Mouse (Mus musculus) skeletal muscle tissue, postnatal 0 days (tissue): ENCODE measurements around the gene Zscan12. TPM values are rescaled to one million over a fixed set of nuclear protein-coding genes. Genes with fewer than 3 reads are reported as not detected.

Source experiments
- microRNA-seq, 2 experiments: library from miRNA; unstranded; fragments of <30 nt; microRNA quantifications; one replicate each; pipeline ENCODE4; 2016
- polyA plus RNA-seq: library from polyadenylated mRNA; unstranded; fragments of >200 nt; fragmentation: Nextera tagmentation; extraction: Ambion mirVana; gene quantifications from 2 replicates; pipeline ENCODE4 v1.2.1, GENCODE M21; 2015

Gene Zscan12
- 6.2 and 6.6 TPM in 2 replicates for polyA plus RNA-seq

DNA sequence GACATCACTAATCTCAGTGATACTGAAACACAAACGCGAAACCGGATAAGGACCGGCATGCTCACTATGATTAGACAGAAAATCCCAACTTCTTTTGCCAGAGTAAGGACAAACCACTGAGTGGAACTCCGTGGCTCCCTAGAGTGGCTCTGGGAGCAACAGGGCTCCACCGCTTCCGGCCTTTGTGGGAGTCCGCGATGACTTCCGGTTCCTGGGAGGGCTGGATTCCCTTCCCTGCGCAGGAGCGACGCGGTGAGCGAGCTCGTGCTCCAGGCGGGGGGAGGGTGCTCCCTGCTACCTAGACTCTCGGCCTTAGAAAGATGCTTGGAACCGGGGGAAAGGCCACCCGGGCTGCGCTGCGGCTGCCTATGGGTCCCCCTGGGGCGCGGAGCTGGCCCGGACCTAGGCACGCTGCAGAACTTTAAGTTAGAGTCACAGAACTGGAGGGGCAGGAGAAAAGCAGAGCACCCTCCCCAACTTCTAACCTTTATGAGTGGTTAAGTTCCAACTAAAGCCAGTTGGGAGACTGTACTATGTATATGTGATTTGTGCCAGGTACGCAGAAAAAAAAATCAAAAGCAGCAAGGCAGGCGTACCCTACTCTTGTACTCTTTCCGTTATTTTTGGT lies at the start of gene Zscan12:
Gene Zscan12, plus strand, starts transcription at position 200 of the 628 bp plus-strand sequence.

DNA sequence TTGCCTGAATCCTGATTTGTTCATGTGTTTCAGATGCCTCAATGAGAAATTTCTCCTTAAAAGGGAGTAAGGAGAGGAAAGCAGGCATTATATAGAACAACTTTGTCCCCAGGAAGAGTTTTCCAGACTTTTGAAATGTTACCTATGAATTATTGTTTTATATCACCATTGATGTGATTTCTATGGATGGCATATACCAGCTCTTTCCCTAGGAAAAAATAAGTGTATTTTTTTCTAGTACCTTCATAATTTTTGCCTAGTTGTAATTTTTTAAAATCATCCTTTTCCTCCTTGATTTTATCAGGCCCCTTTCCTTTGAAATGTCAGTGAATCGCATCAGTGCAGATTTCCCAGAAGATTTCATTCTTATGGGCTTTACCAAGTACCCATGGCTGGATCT lies 16.0 kb upstream of the Zscan12 start, which contains the start of gene Olfr1367:
Gene Olfr1367, plus strand, starts transcription at position 301 of the 400 bp plus-strand sequence.

DNA sequence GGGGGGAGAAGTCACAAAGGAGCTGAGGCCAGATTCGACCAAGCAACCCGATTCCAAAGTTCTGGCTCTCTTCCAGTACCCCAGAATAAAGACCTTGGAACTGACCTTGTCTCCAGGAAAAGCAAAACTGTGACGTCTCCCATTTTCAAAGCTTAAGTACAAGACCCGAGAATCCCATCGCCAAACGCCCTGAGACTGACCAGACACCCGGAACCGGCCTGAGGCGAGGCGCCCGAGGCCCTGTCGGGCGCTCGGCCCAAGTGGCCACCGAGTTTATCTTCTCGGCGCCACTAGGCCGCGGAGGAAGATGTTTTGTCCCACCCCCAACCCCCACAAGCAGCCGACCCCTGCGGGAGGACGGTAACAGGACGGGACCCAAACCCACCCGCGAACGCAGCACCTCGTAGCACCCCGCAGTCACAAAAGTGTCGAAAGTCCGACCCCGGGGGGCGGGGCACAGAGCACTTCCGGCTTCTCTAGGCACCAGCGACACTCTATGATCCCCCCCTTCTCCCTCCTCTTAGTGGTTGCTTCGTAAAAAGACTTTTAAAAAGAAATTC lies 39.7 kb downstream of the Zscan12 start, which contains the start of gene Zkscan3:
Gene Zkscan3, minus strand, starts transcription at position 469 of the 560 bp plus-strand sequence.

Small RNA genes lying within 50 kb of the gene (microRNA-seq; reads per million reads assigned to microRNA genes)
- gene Mir6942: 0 to 0.42 reads per million in 2 experiments

Other genes with a start within 250 kb of the Zscan12 start
- not detected in 2 replicates for gene Olfr263, start 233.2 kb upstream of the Zscan12 start, polyA plus RNA-seq
- gene Olfr1368, start 217.0 kb upstream of the Zscan12 start, polyA plus RNA-seq: not detected in 2 replicates
- 39.2 and 41.1 TPM in 2 replicates for gene Trim27, start 183.4 kb upstream of the Zscan12 start, polyA plus RNA-seq
- gene Gpx5, start 70.1 kb upstream of the Zscan12 start, polyA plus RNA-seq: not detected in 2 replicates
- not detected in 2 replicates for gene Gpx6, start 50.7 kb upstream of the Zscan12 start, polyA plus RNA-seq
- gene Olfr1367, start 15.9 kb upstream of the Zscan12 start, polyA plus RNA-seq: not detected in 2 replicates
- gene Zkscan3, start 39.9 kb downstream of the Zscan12 start, polyA plus RNA-seq: 28.7 and 32.5 TPM in 2 replicates
- gene Pgbd1, start 78.2 kb downstream of the Zscan12 start, polyA plus RNA-seq: 0.68 and 0.95 TPM in 2 replicates
- gene Zscan26, start 90.9 kb downstream of the Zscan12 start, polyA plus RNA-seq: 15.1 and 17.5 TPM in 2 replicates
- 1.4 and 1.7 TPM in 2 replicates for gene Nkapl, start 105.7 kb downstream of the Zscan12 start, polyA plus RNA-seq
- gene Zkscan4, start 116.1 kb downstream of the Zscan12 start, polyA plus RNA-seq: 1.5 and 2.0 TPM in 2 replicates
- gene Gm10065, start 116.6 kb downstream of the Zscan12 start, polyA plus RNA-seq: not detected in 2 replicates
- gene AK157302, start 132.4 kb downstream of the Zscan12 start, polyA plus RNA-seq: 0.62 and 0.77 TPM in 2 replicates
- 11.8 and 13.2 TPM in 2 replicates for gene Gm11273, start 138.6 kb downstream of the Zscan12 start, polyA plus RNA-seq
- gene Zkscan8, start 168.3 kb downstream of the Zscan12 start, polyA plus RNA-seq: 2.4 TPM in 2 replicates
- gene Olfr1366, start 180.0 kb downstream of the Zscan12 start, polyA plus RNA-seq: 0.10 TPM in 1 of 2 replicates, not detected in the other
- not detected in 2 replicates for gene Olfr1535, start 197.1 kb downstream of the Zscan12 start, polyA plus RNA-seq
- gene Olfr1364, start 218.9 kb downstream of the Zscan12 start, polyA plus RNA-seq: not detected in 2 replicates